Mouse (Mus musculus) heart, adult 11 months (tissue): ENCODE data around the gene Hoxc6.

Source experiments
- DNase-seq: peaks from one replicate; pipeline ENCODE4 v3.0.0; 2022

Gene Hoxc6

DNA sequence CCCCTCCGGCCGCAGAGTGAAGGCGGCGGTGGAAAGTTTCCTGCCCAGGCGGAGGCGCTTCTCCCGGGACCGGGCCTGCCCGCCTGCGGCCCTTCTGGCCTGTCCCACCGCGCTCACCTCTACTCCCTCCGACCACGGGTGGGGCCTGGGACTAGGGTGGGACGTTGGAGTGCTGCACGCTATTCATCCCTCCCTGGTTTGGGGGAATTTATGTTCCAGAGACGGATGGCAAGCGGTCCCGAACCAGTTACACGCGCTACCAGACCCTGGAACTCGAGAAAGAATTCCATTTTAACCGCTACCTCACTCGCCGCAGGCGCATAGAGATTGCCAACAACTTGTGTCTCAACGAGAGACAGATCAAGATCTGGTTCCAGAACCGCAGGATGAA, 16.9 kb downstream of the Hoxc6 start:
- peak; percentile 89 for DNase-seq

DNA sequence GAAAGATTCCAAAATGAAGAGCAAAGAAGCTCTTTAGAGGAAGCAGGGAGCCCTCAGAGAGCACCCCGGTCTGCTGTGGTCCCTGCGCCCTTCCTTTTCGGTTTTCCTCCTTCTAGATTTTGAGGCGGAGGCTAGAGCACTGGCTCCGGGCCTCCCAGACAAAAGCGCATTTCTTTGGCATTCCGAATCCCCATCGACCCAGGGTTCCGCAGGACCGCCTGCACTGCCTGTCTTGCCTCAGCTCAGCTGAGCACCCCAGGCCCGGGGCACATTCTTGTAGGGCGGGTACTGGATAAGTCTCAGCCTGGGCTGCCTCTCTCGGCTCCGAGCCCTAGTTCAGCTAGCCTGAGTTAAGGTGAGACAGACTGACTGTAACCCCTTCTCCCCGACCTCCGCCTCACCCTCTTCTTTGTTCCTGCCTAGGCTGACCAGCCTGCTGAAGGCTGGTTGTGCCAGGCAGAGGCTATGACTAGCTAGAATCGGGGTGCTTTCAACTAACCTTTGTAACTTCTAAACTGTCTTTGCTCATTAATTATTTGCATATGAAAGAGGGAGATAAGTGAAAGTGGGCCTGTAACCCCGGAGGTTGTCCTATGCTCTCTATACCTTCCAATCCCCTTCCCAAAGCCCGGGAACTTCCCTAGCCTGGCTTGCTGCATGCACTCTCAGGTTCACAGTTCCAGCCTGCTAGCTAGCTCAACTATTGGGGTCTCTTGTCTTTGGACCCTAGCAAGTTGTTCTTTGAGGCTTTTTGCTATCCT, 17.5 kb downstream of the Hoxc6 start:
- peak; percentile 83 for DNase-seq

DNA sequence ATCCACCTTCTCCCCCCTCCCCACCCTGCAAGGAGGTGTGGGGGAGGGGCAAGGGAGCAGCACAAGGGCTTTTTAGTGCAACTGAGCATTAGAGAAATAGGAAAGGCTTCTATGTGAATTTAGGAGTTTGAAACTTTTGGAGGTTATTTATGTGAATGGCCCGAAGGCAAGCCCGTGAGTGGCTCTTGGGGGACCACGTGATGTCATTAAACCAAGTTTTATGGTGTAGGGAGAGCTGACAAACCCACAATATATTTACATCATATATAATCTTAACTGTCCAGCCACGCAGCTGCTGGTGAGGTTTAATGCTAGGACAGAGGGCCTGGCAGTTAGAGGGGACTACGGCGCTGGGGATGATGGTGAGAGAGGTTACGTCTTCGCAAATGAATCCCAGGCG, 20.6 kb downstream of the Hoxc6 start, which contains the start of gene Hoxc4:
Hoxc4 (plus strand) TSS at position 299 of the 400 bp plus-strand sequence.
- no peak for DNase-seq

DNA sequence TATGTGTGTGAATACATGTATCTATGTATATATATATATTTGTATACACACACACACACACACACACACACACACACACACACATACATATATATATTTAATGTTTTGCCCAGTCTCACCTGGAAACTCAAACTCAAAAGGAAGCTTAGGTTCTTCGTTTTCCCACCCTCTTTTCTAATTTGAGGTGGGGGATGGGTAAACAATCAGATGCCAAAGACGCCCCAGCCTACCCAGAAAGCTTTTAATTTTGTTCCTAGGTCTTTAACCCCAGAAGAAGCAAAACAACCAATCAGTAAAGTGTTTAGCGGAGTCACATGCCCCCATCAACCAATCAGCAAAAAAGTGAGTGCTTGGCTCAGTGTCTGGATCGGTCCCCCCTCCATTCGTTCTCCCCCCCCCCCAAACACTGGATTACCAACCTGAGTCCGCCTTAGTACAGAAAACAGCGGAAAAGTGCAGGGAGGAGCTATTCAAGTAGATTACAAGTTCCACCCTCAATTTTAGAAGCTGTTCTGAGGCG, 22.9 kb downstream of the Hoxc6 start:
- DNase-seq = no peak

DNA sequence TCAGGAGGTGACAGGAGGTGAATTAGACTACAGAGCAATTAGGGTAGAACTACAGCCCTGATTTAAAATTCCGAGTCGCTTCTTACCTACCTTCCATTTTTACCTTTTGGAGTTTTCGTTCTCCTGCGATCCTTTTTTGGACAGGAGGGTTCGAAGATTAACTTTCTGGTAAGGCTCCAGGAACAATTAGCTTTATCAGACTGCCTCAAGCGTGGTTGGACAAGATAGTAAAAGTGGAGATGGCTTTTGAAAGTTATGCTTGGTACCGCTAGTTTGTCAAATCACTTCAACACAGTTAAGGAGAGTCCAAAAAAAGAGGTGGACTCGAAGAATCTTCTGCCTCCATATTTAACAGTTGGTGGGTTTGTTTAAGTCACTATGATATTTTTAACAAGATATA, 23.5 kb downstream of the Hoxc6 start:
- DNase-seq = no peak

DNA sequence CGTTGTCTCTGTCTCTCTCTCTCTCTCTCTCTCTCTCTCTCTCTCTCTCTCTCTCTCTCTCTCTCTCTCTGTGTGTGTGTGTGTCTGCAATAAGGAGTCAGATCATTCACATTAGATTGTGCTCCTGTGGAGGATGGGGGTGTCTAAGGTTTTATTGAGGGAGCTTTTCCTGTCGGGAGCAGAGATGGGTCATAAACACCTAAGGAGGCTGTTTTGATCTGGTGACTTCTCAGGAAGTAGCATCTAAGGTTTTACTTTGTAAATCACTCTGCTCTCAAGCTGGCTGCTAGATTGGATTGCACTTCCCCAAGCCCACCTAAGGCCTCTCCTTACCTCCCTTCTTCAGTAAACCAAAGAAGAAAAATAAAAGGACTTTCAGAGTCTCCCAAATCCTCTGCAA, 26.1 kb downstream of the Hoxc6 start:
- DNase-seq = no peak

DNA sequence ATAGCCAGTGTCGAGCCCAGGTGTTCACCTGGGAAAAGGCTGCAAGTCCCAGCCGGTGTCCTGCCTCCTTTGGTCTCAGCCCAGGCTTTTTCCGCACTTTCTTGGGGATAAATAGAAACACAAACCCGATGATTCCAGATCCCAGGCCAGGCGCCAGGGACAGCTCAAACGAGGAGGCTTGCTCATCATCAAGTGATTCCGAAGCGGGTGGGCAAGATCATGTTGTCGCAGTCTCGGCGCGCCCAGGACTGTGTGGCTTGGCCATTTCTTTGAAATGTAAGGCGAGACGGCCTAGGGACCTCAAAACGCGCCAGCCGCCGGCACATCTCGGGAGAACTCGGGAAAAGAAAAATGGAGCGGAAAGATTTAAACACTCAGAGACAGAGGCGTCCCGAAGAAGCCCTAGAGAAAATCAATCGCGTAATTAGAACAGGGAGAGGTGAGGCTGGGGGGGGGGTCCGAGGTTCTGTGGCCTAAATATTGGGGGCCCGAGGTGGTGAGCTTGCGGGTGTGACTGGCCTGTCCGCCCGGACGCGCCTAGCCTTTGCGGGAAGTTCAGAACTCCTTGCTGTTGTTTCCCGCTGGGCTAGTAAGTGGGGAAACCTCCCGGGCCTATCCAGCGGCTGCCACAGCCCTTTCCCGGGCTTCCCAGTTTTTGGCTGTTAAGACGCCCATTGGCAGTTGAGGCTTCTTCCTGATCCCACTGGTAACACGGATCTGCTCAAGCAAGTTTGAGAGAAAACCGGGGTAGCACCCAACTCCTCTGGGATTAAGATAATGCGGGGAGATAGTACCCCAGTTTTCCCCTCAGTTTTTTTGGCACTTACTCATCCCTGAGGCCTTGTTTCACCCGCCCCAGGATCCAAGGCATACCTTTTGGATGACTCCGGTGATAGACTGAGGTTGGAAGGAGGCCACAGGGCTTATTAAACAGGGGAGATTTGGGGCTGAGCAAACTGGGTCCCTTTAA, 29.5 kb downstream of the Hoxc6 start:
- no peak for DNase-seq

DNA sequence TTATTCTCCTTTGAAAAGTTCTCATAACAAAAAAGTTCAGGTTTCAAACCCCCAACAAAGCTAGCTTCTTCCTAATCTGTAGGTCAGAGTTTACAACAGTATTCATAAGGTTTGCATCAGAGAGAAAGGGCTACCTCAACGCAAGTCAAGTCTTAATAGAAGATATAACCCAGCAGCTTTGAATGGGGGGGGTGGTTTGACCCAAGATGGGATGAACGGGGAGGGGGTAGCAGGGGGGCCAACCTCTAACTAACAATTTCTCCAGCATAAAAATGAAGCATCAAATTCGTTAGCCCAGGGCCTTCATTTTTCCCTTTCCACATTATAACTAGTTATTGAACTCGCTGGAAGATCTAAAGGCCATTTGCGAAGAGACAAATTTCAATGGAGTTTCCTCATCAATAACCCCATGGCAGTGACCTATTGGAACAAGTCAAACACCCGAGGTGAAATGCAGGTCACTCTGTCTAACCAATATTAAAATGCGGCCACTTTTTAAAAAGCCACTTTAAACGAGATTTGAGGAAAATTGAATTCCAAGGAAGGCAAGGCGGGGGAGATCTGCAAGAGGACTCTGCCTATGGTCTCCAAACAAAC, 31.0 kb downstream of the Hoxc6 start:
- DNase-seq = no peak

DNA sequence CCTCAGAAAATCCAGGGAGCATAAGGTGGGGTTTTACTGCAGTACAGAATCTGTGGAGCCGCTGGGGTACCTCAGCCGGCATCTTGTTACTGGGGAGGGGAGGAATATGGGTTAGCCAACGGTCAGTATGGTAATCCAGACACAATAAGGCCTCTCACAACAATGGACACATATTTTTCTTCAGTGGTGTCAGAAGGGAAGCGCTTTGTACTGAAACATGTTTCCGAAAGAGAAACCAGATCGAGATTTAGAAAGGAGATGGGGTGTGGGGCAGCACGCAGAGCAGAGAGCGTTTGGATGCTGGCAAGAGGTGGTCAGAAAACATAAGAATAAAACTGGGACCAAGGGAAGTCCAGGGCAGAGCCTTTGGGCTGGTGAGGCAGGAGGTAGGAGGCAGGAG, 32.1 kb downstream of the Hoxc6 start:
- DNase-seq = no peak

DNA sequence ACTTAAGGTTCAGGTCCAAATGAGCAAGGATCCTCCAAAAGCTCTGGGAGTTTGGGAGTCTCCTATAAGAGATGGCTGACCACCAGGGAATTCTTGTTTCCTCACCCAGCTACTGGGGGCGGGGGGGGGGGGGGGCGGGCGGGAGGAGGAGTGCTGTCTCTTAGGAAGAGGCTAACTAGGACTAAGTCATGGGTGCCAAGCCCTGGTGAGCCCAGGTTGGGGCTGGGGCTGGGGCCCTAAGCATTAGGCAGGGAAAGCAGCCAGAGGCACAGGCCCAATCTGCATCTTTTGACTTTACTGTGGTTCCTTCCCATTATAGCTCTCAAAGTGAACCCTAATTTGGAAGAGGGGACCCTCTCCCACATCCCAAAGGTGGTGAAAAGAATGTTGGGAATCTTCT, 34.1 kb downstream of the Hoxc6 start:
- no peak for DNase-seq

DNA sequence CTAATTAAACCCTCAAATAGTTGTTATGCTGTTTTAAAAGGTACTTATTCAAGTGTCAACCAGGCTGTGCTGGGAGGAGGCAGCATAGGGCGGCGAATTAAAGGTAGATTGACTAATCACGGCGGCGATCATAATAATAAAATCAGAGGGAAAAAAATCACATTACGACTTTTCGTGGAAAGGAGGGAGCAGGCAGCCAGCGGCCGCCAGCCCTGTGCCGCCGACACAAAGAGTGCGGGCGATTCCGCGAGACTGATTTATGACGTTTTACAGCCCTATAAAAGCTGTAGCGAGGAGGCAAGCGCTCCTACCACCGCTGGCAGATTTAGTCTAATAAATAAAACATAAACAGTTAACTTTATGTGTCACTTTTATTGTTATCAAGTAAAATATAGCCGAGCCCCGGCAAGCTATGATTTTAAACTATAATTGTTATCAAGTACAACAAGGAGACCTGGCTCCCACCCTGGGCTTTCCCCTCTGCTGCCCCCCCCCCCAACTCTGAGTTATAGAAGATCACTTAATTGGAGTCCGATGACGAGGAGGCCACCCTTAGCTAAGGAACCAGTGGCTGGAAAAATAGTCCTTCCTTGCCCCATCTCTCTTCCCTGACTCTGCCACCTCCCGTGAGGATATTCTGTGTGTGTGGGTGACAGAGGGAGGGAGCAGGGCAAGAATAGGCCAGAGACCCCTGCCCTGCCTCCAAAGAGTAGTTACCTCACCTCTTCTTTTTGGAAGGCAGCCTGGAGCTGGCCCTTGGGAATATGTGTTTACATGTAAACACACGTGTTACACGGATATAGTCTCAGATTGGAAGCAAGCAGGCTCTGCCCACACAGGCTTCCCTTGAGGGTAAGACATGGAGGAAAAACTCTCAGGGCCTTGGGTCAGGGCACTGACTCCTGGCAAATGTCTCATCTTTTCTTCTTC, 34.9 kb downstream of the Hoxc6 start:
- no peak for DNase-seq

DNA sequence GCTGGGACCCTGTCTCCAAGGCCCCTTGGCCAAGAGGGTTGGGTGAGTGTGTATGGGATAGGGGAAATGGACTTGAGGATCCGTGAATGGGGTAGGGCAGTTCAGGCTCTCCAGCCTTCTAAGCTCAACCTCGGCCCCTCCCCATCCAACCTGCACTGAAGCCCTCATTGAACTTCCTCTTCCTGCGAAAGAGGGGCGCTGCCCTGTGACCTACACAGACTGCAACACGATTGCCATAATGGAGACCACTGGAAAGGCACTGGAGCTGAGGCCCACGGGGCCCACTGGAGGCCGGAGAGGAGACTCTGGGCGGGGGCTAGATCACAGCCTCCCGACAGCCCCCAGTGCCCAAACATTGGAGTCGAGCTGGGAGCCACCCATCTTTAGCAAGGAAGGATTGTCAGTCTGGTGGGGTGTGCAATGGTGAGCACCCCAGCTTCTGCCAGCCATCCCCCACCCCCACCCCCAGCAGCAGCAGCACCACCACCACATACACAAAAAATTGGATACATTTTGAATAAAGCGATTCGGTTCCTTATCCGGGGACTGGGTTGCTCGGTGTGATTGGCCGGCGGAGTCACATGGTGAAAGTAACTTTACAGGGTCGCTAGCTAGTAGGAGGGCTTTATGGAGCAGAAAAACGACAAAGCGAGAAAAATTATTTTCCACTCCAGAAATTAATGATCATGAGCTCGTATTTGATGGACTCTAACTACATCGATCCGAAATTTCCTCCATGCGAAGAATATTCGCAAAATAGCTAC, 36.2 kb downstream of the Hoxc6 start:
- peak; percentile 96 for DNase-seq

DNA sequence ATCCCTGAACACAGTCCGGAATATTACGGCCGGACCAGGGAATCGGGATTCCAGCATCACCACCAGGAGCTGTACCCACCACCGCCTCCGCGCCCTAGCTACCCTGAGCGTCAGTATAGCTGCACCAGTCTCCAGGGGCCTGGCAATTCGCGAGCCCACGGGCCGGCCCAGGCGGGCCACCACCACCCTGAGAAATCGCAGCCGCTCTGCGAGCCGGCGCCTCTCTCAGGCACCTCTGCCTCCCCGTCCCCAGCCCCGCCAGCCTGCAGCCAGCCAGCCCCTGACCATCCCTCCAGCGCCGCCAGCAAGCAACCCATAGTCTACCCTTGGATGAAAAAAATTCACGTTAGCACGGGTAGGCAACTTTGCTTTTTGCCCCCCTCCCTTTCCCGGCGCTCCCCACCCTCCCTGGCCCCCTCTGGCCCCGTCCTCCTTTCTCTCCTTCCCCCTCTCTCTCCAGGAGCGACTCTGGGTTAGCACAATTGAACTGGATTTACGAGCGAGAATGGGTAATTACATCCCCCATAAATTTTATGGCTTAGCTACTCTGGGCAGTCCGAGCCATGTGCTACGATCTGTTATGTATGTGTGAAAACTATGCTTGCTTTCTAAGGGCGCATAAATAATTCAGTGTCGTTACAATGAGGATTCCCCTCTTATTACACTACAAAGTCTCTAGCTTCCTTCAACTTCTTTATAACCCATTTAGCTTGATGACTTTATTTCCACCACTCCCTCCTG, 36.9 kb downstream of the Hoxc6 start:
- DNase-seq = no peak

DNA sequence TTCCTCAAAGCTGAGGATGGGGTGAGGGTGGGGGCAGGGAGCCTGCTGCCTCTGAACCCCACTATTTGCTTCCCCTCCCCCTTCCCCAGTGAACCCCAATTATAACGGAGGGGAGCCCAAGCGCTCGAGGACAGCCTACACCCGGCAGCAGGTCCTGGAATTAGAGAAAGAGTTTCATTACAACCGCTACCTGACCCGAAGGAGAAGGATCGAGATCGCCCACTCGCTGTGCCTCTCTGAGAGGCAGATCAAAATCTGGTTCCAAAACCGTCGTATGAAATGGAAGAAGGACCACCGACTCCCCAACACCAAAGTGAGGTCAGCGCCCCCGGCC, 37.5 kb downstream of the Hoxc6 start:
- no peak for DNase-seq

DNA sequence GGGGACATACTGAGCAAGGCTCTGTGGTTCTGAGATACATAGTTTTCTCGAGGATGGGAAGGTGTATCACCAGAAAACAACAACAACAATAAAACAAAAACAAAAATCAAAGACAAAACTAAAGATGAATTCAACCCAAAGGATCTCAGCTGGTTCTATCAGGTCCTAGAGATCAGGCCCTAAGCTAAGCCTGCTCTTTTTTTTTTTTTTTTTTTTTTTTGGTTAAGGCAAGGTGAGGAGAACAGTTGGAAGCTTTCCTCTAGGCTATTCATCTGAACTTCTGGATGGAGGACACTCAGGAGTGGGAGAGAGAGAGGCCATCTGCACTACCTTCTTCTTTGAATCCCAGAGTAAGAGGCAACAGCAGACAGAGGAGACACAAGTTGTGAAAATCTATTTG, 39.5 kb downstream of the Hoxc6 start:
- no peak for DNase-seq

DNA sequence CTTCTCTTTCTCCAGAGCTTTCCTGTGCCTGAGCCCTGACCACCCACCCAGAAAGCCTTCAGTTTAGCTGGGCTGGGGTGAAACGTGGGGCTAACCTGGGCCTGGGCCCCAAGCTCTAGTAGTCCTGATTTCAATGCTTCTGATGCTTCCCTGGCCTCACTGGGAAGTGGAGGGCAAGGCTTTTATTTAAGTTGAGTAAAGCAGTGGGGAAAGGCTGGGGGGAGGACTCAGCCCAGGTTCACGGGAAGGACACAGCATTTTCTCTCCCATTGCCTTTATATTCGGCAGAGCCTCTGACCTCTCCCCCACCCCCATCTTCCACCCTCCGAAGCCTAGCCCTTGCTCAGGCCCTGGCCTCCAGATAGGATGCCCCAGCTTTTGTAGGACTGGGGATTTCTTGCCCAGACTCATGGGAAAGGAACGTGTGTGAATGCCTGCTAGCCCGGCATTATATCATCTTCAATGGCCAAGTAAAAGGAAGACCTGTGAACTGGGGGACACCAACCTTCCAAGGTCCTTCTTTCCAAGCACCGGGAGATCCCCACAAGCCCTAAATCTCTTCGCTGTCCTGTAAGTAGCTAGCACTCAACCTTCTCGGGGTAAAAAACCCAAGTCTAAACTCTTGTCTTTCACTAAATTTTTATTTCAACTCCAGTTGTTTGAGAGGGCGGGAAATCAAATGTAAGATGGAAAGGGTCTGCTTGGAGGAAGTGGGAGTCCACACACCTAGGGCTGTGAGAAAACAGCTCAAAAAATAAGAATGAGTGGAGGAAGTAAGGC, 40.8 kb downstream of the Hoxc6 start:
- DNase-seq = no peak

DNA sequence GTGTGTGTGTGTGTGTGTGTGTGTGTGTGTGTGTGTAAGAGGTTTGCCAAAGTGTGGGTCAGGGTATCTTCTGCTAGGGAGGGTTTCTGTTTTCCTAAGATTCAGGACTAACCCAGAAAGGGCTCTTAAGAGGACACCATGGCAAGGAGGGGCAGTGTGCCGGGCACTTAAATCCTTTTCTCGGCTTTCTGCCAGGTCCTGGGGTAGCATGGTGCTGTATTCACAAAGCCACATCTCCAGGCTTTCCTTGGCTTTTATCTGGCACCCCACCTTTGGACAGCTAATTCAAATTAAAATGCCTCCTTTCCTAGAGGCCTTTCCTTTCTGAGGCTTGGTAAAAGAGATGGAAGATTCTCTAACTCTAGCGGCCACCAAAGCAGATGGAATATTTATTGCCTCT, 41.6 kb downstream of the Hoxc6 start:
- DNase-seq = no peak

DNA sequence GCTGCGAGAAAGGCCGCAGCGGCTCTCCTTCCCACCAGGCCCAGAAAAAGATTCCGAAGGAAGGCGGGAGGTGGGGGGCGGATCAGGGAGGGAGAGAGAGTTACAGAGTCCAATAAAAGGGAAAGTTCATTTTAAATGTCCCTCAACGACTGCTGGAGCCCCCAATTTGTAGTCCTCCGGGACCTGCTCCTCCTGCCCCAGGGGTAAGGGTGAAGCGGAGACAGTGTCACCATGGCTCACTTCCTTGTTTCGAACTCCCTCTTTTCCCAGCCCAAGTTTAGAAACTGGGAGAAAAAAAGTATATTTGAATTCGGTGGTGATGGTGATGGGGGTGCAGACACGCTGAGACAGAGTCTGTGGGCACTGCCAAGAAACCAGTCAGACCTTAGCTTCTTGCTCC, 42.5 kb downstream of the Hoxc6 start:
- DNase-seq = no peak

DNA sequence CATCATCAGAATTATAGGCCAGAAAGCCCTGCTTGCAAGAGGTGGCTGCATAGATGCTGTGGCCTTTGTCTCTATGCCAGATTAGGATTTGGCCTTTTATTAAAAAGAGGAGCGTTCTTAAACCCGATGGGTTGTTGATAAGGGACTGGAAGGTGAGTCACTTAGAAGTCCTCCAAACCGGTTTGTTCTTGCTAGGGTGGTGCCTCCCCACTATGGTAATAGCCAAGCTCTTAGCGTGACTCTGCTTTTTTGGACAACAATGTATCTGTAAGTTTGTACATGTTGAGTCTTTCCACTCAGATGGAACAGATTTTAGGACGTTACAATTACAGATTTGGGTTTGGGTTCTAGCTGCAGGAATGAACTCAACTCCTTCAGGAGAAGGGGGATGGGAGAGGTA, 43.6 kb downstream of the Hoxc6 start:
- no peak for DNase-seq

DNA sequence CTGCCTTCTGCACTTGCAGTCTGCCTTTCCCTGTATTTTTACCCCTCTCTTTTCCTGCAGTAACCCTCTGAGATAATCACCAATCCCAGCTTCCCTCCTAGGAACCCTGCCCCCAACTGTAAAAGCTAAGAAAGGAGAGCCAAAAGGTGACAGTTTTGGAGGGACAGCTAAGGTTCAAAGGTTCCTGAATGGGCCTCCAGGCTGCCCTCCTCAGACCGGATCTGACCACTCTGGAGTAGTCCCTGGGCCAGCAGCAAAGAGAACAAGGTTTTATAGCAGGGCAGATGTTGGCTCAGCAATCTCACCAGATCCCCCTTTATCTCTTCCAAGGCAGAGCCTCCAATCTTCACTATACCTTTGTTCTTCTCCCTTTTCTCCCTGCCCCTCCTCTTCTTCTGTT, 44.2 kb downstream of the Hoxc6 start:
- no peak for DNase-seq
